Mouse (Mus musculus) v-Abl transformed pro-B cells (cell line): ENCODE measurements around the gene E130208F15Rik.

Source experiments
- in situ Hi-C, 2 experiments: fragments of 400-800 bp; cut with MboI; formaldehyde crosslinking; loops; one replicate each; pipeline ENCODE4 v1.15.1; 2025; ENCODE audit not compliant: unreplicated experiment in 2 of 2

Gene E130208F15Rik

GRCm38 (mm10) chr7:30306083-30306779, 15.3 kb upstream of the E130208F15Rik start:
- in situ Hi-C loops: no loop called here

- in situ Hi-C loops: no loop called here
Measured at GRCm38 (mm10) chr7:30308076-30309005, 13.2 kb upstream of the E130208F15Rik start, which contains the start of gene Alkbh6. Gene Alkbh6 (plus strand): TSS chr7:30308717.

- in situ Hi-C loops: no loop called here
Measured at GRCm38 (mm10) chr7:30309395-30310129, 12.0 kb upstream of the E130208F15Rik start.

- in situ Hi-C loops: no loop called here
Measured at GRCm38 (mm10) chr7:30310136-30310535, 11.4 kb upstream of the E130208F15Rik start.

GRCm38 (mm10) chr7:30313666-30314320, 7.7 kb upstream of the E130208F15Rik start:
- in situ Hi-C loops: no loop called here

- in situ Hi-C loops: no loop called here
Measured at GRCm38 (mm10) chr7:30314721-30315155, 6.8 kb upstream of the E130208F15Rik start, which contains the start of gene Syne4. Gene Syne4 (plus strand): TSS chr7:30314807.

- in situ Hi-C loops: no loop called here
Measured at GRCm38 (mm10) chr7:30315559-30316529, 5.7 kb upstream of the E130208F15Rik start.

- in situ Hi-C loops: no loop called here
Measured at GRCm38 (mm10) chr7:30318142-30318541, 3.4 kb upstream of the E130208F15Rik start.

GRCm38 (mm10) chr7:30320946-30321345, 594 bp upstream of the E130208F15Rik start:
- in situ Hi-C loops: no loop called here

GRCm38 (mm10) chr7:30322285-30322667, 736 bp downstream of the E130208F15Rik start:
- in situ Hi-C loops: no loop called here

- in situ Hi-C loops: no loop called here
Measured at GRCm38 (mm10) chr7:30322865-30323264, 1.3 kb downstream of the E130208F15Rik start.

- in situ Hi-C loops: no loop called here
Measured at GRCm38 (mm10) chr7:30323795-30324194, 2.3 kb downstream of the E130208F15Rik start, which contains the start of gene Sdhaf1. Gene Sdhaf1 (minus strand): TSS chr7:30323895.

- in situ Hi-C loops: no loop called here
Measured at GRCm38 (mm10) chr7:30324300-30324944, 2.9 kb downstream of the E130208F15Rik start.

GRCm38 (mm10) chr7:30325364-30325763, 3.8 kb downstream of the E130208F15Rik start:
- in situ Hi-C loops: loop anchor here in 1 of 2 experiments (25.0 kb wide), 1 partner anchor 287 kb away; the partner anchor contains the start of gene Upk1a

GRCm38 (mm10) chr7:30326427-30326826, 4.9 kb downstream of the E130208F15Rik start:
- in situ Hi-C loops: loop anchor here in 1 of 2 experiments (25.0 kb wide), 1 partner anchor 286 kb away; the partner anchor contains the start of gene Upk1a

GRCm38 (mm10) chr7:30327140-30327539, 5.6 kb downstream of the E130208F15Rik start:
- in situ Hi-C loops: loop anchor here in 1 of 2 experiments (25.0 kb wide), 1 partner anchor 285 kb away; the partner anchor contains the start of gene Upk1a

GRCm38 (mm10) chr7:30328379-30328778, 6.8 kb downstream of the E130208F15Rik start:
- in situ Hi-C loops: loop anchor here in 1 of 2 experiments (25.0 kb wide), 1 partner anchor 284 kb away; the partner anchor contains the start of gene Upk1a

- in situ Hi-C loops: loop anchor here in 1 of 2 experiments (25.0 kb wide), 1 partner anchor 280 kb away; the partner anchor contains the start of gene Upk1a
Measured at GRCm38 (mm10) chr7:30331887-30332286, 10.3 kb downstream of the E130208F15Rik start.
